9 mouse cellular contexts compared by ENCODE assay signal in the genomic region with DNA sequence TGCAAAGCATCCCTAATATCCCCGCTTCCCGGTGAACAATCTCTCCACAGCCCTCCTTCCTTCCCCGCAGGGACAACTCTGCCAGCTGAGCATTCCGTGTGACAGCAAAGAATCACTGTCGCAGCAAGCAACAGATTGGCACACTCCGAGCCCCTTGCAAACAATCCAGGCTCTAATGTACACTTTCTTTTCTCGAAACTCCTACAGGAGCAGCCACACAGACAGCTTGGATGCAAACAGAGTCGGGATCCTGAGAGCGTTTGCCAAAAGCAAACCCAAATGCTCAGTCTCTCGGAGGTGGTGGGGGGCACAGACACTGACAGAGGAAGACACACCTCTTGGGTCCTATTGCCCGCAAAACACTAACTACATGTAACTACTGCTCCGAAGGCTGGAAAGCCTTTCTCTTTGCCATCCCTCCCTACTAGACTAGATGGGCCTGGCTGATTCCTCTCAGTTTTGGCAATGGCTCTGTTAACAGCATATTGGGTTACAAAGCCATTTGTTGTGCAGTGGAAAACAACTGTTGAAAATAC. TPM values are rescaled to one million over a fixed set of nuclear protein-coding genes. Genes with fewer than 3 reads are reported as not detected.
DNase-seq lines count a peak whose midpoint lies in the region; ATAC-seq and TF ChIP-seq lines count a peak whose summit lies in the region.
"Had no signal": no experiment of that assay in that cellular context is flagged by ENCODE, and none has a peak within 500 bp of the region (broad histone marks: within the 10 kb centered on the region; RNA-seq: fewer than 3 reads in every experiment).

No protein-coding gene starts in this region.

- DNase-seq in frontal cortex, postnatal 10 days (ENCODE audit: low spot score in 2 of 2) = no peak
- no peak for DNase-seq in thymus, adult 2 months
- DNase-seq in thymus, postnatal 36 days = no peak
- peak; percentile 54 to 67 for DNase-seq in layer of hippocampus, adult 2 months (ENCODE audit: low spot score in 2 of 2)
- no peak for DNase-seq in thymus, postnatal 25 days
- no peak for DNase-seq in kidney, postnatal 25 days

- H3K36me3 ChIP-seq in thymus, adult 2 months (ENCODE audit: control insufficient read depth, insufficient read depth, low read length) = peaks cover 85% of the 10 kb centered on the region
- H3K36me3 ChIP-seq: liver, embryonic 12.5 days had no signal

- no peak for TF ChIP-seq CTCF in thymus, adult 2 months (IDR thresholded peaks at IDR 0.05; ENCODE audit: borderline replicate concordance, control insufficient read depth, extremely low read depth, insufficient read depth, low read length, poor library complexity)
- TF ChIP-seq CTCF in layer of hippocampus, adult 2 months (conservative IDR thresholded peaks at IDR 0.05) = no peak

- WGBS in thymus, adult 2 months = 94% methylated on average over 12 of the region's 12 CpGs

- peak; percentile 33 for ATAC-seq in frontal cortex, adult (ENCODE audit: low TSS enrichment)
- no peak for ATAC-seq in megakaryocyte, adult 5-6 weeks (ENCODE audit: poor library complexity, severe bottlenecking)
- ATAC-seq: liver, embryonic 12.5 days had no signal

- no peaks in the 10 kb centered on the region for H3K27me3 ChIP-seq in thymus, adult 2 months (ENCODE audit: control insufficient read depth, insufficient read depth, low read length)

- no peak overlapping the region for H3K4me3 ChIP-seq in thymus, adult 2 months (ENCODE audit: control insufficient read depth, insufficient read depth, low read length)
- peak overlapping the region; percentile 50 for H3K4me3 ChIP-seq in layer of hippocampus, adult 2 months
- H3K4me3 ChIP-seq: liver, embryonic 12.5 days had no signal

- H3K27ac ChIP-seq in thymus, adult 2 months (ENCODE audit: control insufficient read depth, insufficient read depth, low read length) = peak overlapping the region; percentile 1; the same call in 1 of the 2 replicates
- H3K27ac ChIP-seq in layer of hippocampus, adult 2 months = peak overlapping the region; percentile 89
- H3K27ac ChIP-seq: liver, embryonic 12.5 days had no signal

- TF ChIP-seq POLR2A in thymus, adult 2 months (IDR thresholded peaks at IDR 0.05; ENCODE audit: control insufficient read depth, extremely low read depth, insufficient read depth, low read length, poor library complexity) = no peak

- H3K4me1 ChIP-seq in thymus, adult 2 months (replicated peaks; ENCODE audit: control insufficient read depth, insufficient read depth, low read length) = peaks cover 24% of the 10 kb centered on the region

RNA-seq across cellular contexts. Expression of gene Arpp21, which starts 47.3 kb away (rescaled TPM):
- 578 and 597 TPM in 2 replicates for polyA plus RNA-seq in thymus, adult 2 months (2012; rRNA removed)
- total RNA-seq in layer of hippocampus, adult 2 months (2021) = 100 to 1,000 TPM; 242 to 245 TPM
- total RNA-seq in megakaryocyte, adult 5-6 weeks (2015) = 1.6 TPM in 1 of 2 replicates, not detected in the other
- total RNA-seq in megakaryocyte, adult 5-6 weeks (2017) = 0.18 and 0.49 TPM in 2 replicates

Comparison
In these comparisons a context has a peak if more than half of its experiments do, and no peak if none do; other contexts are left out.
1. DNase-seq: peak in layer of hippocampus, adult 2 months (2 of 2); none in frontal cortex, postnatal 10 days (0 of 2), thymus, adult 2 months (single experiment), thymus, postnatal 36 days (0 of 2), thymus, postnatal 25 days (single experiment) and kidney, postnatal 25 days (0 of 2).
2. RNA of gene Arpp21, which starts 47.3 kb away (total RNA-seq): 242 to 245 TPM in layer of hippocampus, adult 2 months; 0.18 to 1.6 TPM in megakaryocyte, adult 5-6 weeks; every median in the first group is over 10 times any median in the second.